Mouse (Mus musculus): ENCODE data around the gene Ccdc157.
"Not testable (repeated sequence)": the region's sequence is repeated elsewhere in the genome, so short reads cannot be mapped to it uniquely, and the experiment has no call there.

Ccdc157 gene

DNA sequence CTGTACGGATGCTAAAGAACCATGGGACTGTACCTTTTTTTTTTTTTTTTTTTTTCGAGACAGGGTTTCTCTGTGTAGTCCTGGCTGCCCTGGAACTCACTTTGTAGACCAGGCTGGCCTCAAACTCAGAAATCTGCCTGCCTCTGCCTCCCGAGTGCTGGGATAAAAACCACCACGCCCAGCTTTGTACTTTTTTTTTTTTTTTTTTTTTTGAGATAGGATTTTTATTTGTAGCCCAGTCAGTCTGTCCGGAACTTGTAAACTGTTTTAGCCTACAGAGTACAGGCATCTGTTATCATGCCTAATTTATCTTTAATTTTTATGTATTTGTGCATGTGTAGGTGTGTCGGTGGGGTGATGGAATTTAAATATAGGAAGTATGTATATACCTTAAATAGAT, 25.4 kb upstream of the Ccdc157 start:
- in situ Hi-C loops (cut with MboI; ENCODE audit: low pct_unique_long_range_greater_than_20kb in 1 of 2, low sequenced_read_pairs in 2 of 2, unreplicated experiment in 1 of 2) = not testable (repeated sequence)

DNA sequence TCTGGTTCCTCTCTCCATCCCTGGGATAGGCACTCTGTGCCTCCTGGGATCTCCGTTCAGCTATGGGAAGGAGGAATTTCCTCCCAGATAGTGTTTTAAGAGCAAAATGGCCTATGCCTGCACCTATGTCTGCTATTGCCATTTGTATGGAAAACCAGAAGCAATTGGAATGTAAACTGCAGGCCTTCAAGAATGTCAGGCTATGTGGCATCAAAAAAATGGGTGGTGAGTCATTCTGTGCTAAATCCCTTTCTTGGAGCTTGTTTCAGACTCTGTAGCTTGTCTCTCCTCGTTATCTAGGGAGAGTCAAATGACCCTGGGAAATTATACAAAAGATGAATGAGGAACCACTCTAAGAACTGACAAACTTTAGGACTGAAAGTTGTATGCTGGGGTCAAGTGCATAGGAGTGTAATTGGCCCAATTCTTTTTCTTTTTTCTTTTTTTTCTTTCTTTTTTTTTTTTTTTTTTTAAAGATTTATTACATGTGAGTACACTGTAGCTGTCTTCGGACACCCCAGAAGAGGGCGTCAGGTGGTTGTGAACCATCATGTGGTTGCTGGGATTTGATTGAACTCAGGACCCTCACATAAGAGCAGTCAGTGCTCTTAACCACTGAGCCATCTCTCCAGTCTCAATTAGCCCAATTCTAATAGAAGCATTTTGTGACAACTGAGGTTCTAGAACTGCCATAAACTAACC, 24.3 kb upstream of the Ccdc157 start:
- in situ Hi-C loops (cut with MboI; ENCODE audit: low pct_unique_long_range_greater_than_20kb in 1 of 2, low sequenced_read_pairs in 2 of 2, unreplicated experiment in 1 of 2) = no loop called here

DNA sequence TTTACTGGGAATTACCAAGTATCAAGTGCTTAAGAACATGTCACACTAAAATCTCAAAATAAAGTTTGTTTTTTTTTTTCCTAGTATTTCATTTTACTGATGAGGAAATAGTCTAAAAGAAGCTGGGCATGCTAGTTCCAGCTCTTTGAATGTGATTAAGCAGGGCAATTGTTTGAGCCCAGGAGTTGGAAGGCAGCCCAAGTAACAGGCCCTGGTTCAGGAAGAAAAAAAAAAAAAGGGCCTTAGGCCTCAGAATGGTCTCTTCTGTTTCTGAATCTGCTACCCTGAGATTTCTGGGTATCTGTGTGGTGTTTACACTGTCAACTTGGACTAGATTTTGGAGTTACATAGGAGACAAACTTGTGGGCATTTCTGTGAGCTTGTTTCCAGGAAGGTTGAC, 23.4 kb upstream of the Ccdc157 start:
- in situ Hi-C loops (cut with MboI; ENCODE audit: low pct_unique_long_range_greater_than_20kb in 1 of 2, low sequenced_read_pairs in 2 of 2, unreplicated experiment in 1 of 2) = no loop called here

DNA sequence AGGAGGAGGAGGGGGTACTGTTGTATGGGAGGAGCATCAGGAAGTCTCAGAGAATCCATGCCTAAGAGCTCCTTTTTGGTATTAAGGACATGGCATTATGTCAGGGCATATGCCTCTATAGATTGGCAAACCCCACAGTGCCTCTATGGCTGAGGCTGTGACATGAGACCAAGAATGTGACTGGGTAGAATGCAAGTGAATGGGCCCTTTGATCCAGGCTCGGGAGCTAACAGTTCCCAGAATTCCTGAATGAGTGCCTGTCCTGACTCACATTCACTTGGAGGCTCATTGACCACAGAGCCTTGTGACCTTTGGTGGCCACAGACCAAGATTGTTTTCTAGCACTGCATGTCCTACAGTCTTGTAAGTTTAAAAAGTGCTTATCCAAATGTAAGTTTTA, 22.0 kb upstream of the Ccdc157 start:
- in situ Hi-C loops (cut with MboI; ENCODE audit: low pct_unique_long_range_greater_than_20kb in 1 of 2, low sequenced_read_pairs in 2 of 2, unreplicated experiment in 1 of 2) = no loop called here

DNA sequence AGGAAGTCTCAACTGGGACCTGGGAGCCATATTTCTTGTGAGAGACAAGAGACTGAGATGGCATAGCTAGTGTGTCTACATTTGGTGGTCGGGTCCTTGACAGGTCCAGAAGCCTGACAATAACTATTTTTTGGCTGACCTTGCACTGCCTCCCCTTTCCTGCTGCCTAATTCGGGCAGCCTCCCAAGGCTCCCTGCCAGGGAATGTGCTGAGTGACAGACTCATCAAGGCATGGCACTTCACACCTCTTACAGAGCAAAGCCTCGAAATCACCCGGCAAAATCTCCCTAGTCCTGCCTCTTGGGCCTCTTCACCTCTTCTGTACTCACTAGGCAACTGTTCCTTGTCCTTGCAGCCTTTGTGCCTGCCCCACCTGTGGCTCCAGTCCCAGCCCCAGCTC, 17.6 kb upstream of the Ccdc157 start:
- in situ Hi-C loops (cut with MboI; ENCODE audit: low pct_unique_long_range_greater_than_20kb in 1 of 2, low sequenced_read_pairs in 2 of 2, unreplicated experiment in 1 of 2) = no loop called here

DNA sequence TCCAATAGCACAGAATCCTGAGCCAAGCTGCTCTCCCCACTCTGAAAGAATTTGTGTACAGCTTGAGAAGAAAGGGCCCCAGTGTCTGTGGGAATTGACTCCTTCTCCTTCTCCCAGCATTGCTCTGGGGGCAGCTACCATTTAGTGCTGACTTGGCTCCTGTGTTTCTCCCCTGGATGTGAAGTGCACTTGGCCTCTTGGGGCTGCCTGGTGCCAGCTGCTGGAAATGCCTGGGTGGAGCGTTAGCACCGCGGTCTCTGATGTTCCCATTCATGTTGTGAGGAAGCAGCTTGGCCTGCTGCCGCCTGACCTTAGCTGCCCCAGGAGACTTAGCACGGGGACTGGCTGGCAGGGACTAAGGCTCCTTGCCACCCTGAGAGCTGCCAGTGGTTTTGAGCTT, 14.5 kb upstream of the Ccdc157 start:
- in situ Hi-C loops (cut with MboI; ENCODE audit: low pct_unique_long_range_greater_than_20kb in 1 of 2, low sequenced_read_pairs in 2 of 2, unreplicated experiment in 1 of 2) = no loop called here

DNA sequence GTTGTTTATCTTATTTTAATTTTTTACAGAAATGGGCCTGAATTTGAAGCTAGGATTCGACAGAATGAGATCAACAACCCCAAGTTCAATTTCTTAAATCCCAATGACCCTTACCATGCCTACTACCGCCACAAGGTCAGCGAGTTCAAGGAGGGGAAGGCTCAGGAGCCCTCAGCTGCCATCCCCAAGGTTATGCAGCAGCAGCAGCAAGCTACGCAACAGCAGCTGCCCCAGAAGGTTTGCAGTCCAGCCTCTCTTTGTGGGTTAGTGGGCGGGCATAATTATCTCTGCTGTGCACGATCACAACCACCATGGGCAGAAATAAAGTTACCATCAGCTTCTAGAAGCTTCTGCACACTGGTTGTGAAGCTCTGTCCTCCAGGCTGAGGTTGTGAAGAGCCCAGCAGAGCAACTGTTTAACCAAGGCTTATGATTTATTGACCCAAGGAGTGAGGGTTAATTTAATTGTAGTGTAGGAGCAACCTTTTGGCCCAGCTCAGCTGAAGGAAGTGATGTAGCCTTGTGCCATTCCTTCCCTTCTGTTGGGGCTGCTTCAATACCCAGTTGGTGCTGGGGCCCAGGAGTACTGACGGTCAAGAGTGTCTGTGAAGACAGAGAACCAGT, 6.5 kb upstream of the Ccdc157 start:
- in situ Hi-C loops (cut with MboI; ENCODE audit: low pct_unique_long_range_greater_than_20kb in 1 of 2, low sequenced_read_pairs in 2 of 2, unreplicated experiment in 1 of 2) = no loop called here

DNA sequence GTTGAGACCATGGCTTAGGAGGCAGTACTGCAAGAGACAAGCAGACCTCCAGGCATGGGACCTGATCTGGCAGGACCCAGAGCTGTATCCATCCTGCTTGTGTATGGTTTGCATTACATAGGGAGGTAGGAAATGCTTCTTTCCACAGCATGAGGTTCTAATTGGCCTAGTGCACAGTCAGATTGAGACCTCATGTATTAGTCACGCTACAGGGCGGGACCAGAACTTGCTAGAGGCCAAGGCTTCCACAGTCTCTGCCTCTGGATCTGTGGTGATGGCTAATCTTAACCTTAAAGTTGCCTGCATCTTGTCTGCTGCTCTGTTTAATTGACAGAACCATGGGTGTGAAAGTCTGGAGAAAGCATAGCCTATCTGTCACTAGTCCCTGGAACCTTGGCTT, 4.6 kb upstream of the Ccdc157 start:
- in situ Hi-C loops (cut with MboI; ENCODE audit: low pct_unique_long_range_greater_than_20kb in 1 of 2, low sequenced_read_pairs in 2 of 2, unreplicated experiment in 1 of 2) = no loop called here

DNA sequence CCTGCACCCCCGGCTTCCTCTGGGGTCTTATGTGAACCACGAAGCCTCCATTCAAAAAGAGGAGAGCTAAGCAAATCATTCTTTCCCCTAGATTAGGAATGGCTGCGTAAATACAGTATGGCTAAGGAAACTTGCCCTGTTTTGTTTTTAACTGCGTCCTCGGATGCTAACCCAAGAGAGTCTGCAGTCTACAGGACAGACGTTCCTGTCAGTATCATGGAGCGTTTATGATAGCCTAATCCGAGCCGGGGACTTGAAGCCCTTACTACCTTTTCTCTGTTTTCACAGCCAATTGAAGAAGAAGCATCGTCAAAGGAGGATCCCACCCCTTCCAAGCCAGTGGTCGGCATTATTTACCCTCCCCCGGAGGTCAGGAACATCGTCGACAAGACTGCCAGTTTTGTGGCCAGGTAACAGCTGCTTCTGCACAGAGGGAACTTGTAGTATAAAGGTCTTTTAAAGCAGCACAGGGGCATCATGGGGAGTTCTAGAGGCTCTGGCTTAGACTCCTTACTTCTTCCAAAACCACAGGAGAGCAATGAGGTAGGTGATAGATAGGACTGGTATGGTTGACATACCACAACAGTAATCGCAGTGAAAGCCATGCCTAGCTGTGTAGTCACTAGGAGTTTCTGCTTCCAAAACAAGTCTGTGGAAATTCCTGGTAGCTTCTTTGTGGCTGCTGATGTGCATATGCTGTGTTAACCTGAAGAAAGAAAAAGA, 826 bp upstream of the Ccdc157 start:
- in situ Hi-C loops (cut with MboI; ENCODE audit: low pct_unique_long_range_greater_than_20kb in 1 of 2, low sequenced_read_pairs in 2 of 2, unreplicated experiment in 1 of 2) = no loop called here

DNA sequence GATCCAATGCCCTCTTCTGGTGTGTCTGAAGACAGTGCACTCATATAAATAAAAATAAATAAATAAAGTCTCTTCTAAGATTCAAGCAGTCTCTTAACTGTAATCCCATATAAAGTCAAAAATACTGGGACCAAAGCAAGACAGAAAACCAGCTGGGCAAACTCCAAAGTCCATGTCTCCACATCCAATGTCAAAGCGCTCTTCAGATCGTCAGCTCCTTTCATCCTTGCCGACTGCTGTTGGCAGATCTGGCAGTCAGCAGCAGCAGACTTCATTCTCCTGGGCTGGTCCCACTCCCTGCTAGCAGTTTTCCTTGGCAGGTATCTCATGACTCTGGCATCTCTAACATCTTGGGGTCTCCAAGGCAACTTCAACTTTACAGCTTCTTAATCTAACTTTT, 1.4 kb downstream of the Ccdc157 start:
- in situ Hi-C loops (cut with MboI; ENCODE audit: low pct_unique_long_range_greater_than_20kb in 1 of 2, low sequenced_read_pairs in 2 of 2, unreplicated experiment in 1 of 2) = no loop called here

DNA sequence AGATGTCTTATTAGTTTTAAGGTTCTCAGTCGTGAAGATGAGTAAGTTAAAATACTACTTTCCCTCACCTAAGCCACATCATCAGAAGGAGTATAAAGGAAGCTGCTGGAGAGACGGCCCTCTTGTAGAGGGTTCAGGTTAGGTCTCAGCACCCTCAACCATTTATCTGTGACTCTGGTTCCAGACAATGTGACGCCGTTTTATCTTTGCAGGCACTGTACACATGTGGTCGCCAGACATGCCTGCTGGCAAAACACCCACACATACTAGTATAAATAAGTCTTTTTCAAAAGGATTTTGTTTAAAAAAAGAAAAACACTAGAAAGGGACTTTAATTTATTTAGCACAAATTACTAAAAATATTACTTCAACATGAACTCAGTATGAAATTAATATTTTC, 4.5 kb downstream of the Ccdc157 start:
- in situ Hi-C loops (cut with MboI; ENCODE audit: low pct_unique_long_range_greater_than_20kb in 1 of 2, low sequenced_read_pairs in 2 of 2, unreplicated experiment in 1 of 2) = no loop called here

DNA sequence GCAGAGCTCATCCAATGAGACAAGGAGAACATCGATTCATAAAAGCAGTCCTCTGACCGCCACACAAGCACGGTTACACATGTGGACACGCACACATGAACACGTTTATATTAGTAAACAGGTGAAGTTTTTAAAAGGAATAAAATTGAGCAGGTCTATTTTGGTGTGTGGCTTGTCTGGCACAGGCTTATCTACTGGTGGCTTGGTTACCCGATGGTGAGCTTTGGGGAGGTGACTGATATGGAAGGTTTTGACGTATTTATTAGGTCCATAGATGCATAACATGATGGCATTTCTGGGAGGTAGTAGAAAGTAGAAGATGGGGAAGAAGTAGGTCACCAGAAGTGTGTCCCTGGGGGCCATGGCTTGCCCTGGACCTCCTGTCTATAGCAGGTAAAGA, 6.4 kb downstream of the Ccdc157 start:
- in situ Hi-C loops (cut with MboI; ENCODE audit: low pct_unique_long_range_greater_than_20kb in 1 of 2, low sequenced_read_pairs in 2 of 2, unreplicated experiment in 1 of 2) = no loop called here

DNA sequence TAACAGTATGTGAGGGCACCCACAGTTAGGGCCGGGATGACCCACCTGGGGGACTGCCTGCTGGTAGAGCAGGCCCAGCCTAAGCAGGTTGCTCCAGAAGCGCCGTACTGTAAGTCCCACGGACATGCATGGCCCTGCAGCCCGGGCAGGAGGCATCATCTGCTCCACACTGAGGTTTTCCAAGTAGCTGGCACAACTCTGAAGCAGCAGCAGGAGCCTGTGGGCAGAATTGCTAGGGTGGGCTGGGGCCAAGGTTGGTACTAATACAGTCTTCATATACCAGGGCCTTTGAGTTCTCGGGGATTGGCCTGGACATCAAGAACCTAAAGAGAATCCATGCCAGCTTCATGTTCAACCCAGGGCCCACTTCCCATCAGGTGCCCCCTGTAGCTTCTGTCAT, 10.2 kb downstream of the Ccdc157 start:
- in situ Hi-C loops (cut with MboI; ENCODE audit: low pct_unique_long_range_greater_than_20kb in 1 of 2, low sequenced_read_pairs in 2 of 2, unreplicated experiment in 1 of 2) = no loop called here

DNA sequence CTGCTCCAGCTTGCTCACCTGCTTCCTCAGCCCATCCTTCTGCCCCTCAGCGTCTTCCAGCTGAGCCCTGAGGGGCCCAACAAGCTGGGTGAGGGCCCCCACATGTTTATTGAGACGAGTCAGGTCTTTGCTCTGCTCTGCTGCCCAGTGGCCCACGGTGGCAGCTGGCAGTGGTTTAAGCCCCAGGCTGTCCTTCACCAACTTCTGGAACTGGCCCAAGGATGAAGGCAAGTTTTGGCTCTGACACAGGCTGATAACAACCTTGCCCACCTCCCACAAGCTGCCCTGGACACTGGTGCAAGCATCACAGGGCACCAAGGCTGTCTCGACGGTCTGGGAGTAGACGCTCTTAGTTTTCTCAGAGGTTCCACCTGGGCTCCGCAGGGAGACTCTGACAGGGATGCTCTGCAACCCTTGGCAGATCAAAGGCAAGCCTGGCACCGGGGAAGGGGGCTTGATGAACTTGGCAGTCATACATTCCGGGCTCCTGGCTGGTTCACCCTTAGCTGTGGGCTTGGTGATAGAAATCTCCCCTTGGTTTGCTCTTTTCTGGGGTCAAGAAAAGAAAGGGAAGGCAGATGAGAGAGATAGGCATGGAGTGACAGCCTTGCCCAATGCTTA, 11.4 kb downstream of the Ccdc157 start:
- in situ Hi-C loops (cut with MboI; ENCODE audit: low pct_unique_long_range_greater_than_20kb in 1 of 2, low sequenced_read_pairs in 2 of 2, unreplicated experiment in 1 of 2) = no loop called here

DNA sequence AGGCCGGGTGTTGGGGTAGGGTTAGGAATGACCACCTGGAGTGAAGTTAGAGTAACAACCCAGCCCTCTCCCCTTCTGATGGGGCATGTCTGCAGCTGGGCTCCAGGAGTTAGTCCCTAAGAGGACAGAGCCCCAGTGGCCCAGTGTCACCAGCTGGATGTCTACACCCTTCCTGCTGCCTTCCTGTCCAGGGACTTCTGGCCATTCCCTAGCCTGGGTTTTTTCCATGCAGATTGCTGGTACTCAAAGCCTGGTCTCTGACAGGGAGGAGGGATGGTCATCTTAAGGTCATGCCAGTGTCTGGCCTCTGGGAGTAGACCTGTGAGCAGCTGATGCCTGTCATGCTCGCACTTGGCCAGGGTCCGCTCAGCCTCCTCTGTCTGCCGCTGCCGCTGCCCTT, 12.0 kb downstream of the Ccdc157 start:
- in situ Hi-C loops (cut with MboI; ENCODE audit: low pct_unique_long_range_greater_than_20kb in 1 of 2, low sequenced_read_pairs in 2 of 2, unreplicated experiment in 1 of 2) = no loop called here

DNA sequence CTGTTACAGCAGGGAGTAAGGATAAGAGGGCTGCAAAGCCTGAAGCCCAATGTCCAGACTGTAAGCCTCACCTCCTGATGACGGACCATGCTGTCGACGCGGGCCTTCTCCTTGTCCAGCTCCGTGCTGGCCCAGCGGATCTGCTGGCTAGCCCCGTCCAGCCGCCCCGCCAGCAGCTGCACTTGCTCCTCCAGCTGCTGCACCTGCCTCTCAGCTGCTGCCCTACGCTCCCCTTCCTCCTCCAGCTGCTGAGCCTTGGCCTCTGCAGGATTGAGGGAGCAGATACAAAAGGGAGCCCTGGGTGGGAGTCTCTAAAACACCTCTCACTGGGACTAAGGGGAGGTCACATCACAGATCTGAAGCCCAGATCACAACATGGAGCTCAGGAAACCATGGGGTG, 13.0 kb downstream of the Ccdc157 start:
- in situ Hi-C loops (cut with MboI; ENCODE audit: low pct_unique_long_range_greater_than_20kb in 1 of 2, low sequenced_read_pairs in 2 of 2, unreplicated experiment in 1 of 2) = no loop called here

DNA sequence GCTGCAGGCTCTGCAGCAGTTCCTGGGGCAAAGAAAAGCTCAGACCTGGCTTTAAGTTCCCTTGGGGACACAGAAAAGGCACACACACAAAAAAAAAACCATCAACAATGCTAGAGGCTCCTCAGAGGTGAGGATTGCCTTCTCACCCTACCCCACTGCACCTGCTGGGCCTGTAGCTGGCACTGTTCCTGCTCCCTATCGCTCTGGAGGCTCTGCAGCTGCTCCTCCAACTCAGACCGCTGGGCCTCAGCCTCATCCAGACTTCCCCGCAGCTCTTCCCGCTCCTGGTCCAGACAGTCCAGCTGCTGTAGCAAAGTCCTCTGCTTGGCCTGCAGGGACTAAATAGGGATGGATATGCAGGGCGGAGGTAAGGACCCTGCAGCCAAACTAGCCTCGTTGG, 13.7 kb downstream of the Ccdc157 start:
- in situ Hi-C loops (cut with MboI; ENCODE audit: low pct_unique_long_range_greater_than_20kb in 1 of 2, low sequenced_read_pairs in 2 of 2, unreplicated experiment in 1 of 2) = no loop called here

DNA sequence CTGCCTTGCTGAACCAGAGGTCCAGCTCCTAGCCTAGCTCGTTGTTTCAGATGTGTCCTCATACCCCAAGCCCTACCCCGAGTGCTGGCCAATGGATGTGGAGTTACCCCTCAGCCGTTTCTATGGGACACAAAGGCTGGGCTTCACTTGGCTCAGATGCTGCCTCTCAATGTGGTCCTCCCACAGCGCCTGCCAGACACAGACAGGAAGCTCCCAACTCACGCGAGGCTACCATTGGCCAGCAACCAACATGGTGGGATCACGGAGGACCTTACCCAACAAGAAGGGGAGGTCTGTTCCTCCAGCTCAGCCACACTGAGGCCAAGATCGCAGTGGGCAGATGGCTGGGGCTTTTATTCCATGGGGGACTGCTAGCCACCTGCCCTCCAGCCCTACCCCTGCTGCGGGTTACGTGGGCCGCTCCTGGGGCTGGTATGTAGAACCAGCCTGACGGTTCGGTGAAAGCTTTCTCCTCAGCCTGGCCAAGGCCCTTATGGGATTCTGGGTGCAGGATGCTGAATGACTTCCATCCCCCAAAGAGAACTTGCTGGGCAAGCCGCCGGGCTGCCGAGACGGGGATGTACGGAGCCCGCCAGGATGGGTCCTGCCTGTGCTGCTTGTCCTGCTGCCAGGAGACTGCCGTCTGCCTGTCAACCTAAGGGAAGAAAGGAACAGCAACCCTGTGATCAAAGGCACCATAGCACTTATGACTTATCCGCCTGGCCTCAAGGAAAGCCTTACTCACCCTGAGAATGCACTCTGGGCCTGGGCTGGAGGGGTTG, 16.6 kb downstream of the Ccdc157 start:
- in situ Hi-C loops (cut with MboI; ENCODE audit: low pct_unique_long_range_greater_than_20kb in 1 of 2, low sequenced_read_pairs in 2 of 2, unreplicated experiment in 1 of 2) = no loop called here

DNA sequence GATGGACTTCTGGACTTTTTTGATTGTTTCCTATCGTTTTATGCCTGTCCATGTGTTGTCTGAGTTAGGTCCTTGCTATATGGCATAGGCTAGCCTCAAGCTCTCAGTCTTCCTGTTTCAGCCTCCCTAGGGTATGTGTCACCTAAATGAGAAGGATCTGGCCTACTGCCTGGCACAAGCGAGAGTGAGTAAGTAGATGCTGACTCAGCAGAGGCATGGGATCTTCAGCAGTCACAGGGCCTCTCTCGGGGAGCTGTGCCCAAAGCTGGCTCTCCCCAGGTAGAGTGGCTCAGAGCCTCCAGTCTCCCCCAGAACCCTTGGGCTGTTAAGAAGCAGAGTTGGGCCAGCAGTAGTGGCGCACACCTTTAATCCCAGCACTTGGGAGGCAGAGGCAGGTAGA, 17.7 kb downstream of the Ccdc157 start:
- in situ Hi-C loops (cut with MboI; ENCODE audit: low pct_unique_long_range_greater_than_20kb in 1 of 2, low sequenced_read_pairs in 2 of 2, unreplicated experiment in 1 of 2) = no loop called here

All from mouse embryonic stem cell (cell line).